Mouse (Mus musculus) lung, postnatal 0 days (tissue): ENCODE measurements around the gene Bcar1.

ENCODE experiments used
- CTCF ChIP-seq: IDR thresholded peaks from 2 replicates; pipeline ENCODE4 v1.5.1; 2016; ENCODE audit warnings: antibody characterized with exemption, mild to moderate bottlenecking
- EP300 ChIP-seq: IDR thresholded peaks from 2 replicates; pipeline ENCODE4 v1.6.1; 2016; ENCODE audit warnings: antibody characterized with exemption, mild to moderate bottlenecking, control low read depth

DNA sequence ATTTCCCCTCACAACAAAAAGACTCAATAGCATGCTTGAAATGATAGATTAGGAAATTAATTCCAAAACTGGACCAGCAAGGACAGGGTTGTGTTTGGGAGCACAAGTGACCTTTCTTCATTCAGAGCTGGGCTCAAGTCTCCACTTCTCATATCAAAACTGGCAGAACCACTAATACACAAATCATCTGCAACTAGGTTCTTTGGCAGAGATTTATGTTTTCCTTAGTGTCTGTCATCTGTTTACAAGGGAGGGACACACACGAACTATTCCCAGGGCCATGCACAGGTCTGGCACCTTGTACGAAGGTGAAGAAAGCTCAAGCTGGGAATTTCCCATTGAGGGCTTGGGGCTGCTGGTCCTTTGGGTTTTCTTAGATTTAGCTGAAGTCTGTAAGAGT is 38.6 kb upstream of the Bcar1 start:
- no peak for TF ChIP-seq CTCF
- no peak for TF ChIP-seq EP300
